Mouse (Mus musculus): ENCODE measurements around the gene Fmnl3. TPM values are rescaled to one million over a fixed set of nuclear protein-coding genes. Genes with fewer than 3 reads are reported as not detected.
A peak's percentile ranks its signal among the peaks of the same experiment; 100 is the strongest.

The Fmnl3 gene
- 28.6 and 28.8 TPM in 2 replicates for total RNA-seq (2012; rRNA removed)
- 23.5 and 24.2 TPM in 2 replicates for total RNA-seq (2014; rRNA removed)
- 49.3 and 50.6 TPM in 2 replicates for polyA plus RNA-seq (2012; ENCODE audit: insufficient read length, low read depth)

DNA sequence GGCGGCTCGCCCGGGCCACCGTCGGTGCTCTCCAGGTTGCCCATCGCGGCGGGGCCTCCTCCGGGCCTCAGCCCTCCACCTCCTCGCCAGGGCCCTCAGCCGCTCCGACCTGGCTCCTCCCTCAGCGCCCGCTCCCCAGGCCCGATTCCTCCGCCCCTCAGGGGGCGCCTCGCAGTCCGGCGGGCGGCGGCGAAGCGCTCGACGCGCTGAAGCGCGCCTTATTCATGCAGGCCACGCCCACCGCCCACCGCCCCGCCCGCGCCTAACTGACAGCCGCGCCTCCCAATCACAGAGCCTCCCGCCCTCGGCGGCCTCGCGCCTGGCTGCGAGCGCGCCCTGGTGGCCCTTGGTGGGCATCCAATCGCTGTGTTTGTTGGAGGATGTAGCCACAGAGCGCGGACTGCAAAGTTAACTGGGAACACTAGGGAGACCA lies at the start of gene Fmnl3:
Gene Fmnl3 (minus strand): TSS at position 224 of the 433 bp plus-strand sequence.
- Histone ChIP-seq H3K9me3 (replicated peaks; ENCODE audit: low read length) (no peaks in the 10 kb centered on the region), H3K9ac (ENCODE audit: insufficient read depth, low read depth) (peak within 1 kb of the TSS; percentile 93), H3K36me3 (replicated peaks in 1 of 2; ENCODE audit: control insufficient read depth in 1 of 2, insufficient read depth in 1 of 2, low read length in 1 of 2) (peaks cover 0 to 2% of the 10 kb centered on the region in 2 experiments), H3K4me2 (ENCODE audit: insufficient read depth, low read depth, poor library complexity, severe bottlenecking) (peak within 1 kb of the TSS; percentile 83), H3K79me2 (replicated peaks; ENCODE audit: control insufficient read depth, extremely low read depth, insufficient read depth, poor library complexity, severe bottlenecking) (peaks cover 32% of the 10 kb centered on the region), H3K27ac (ENCODE audit: insufficient read depth, low read depth) (peak within 1 kb of the TSS; percentile 34; the same call in 1 of the 2 replicates), H3K4me1 (ENCODE audit: control insufficient read depth in 1 of 2, insufficient read depth in 2 of 2) (peaks cover 3 to 44% of the 10 kb centered on the region in 2 experiments; a peak in 3 of 4 replicates), H3K4me3 (replicated peaks in 1 of 3; ENCODE audit: low read depth in 2 of 3, low read length in 2 of 3, poor library complexity in 1 of 3) (peak within 1 kb of the TSS; percentile 59 to 84 (median 77)), H3K27me3 (replicated peaks) (peaks cover 8% of the 10 kb centered on the region)
- dilution Hi-C loops (cut with MboI; ENCODE audit: extremely low pct_ligation_motif_present, extremely low pct_unique_long_range_greater_than_20kb, low sequenced_read_pairs) (no loop called here), in situ Hi-C loops (cut with MboI; ENCODE audit: low pct_ligation_motif_present, low pct_unique_long_range_greater_than_20kb, low sequenced_read_pairs) (loop anchor here (10.0 kb wide), 1 partner anchor 55 kb away; no protein-coding TSS in a partner anchor)
- peak; percentile 95 for DNase-seq (ENCODE audit: extremely low read depth)
- TF ChIP-seq USF2 (conservative IDR thresholded peaks at IDR 0.05; ENCODE audit: low read depth, low read length) (no peak), E2F4 (IDR thresholded peaks at IDR 0.05; ENCODE audit: insufficient replicate concordance, low read depth, low read length) (0 out of 2 replicates have a peak, but pooled peaks have one; percentile 47), RCOR1 (conservative IDR thresholded peaks at IDR 0.05; ENCODE audit: low read depth, low read length) (0 out of 2 replicates have a peak, but pooled peaks have one; percentile 83), PAX5 (IDR thresholded peaks at IDR 0.05; ENCODE audit: low read length) (no peak), JUN (IDR thresholded peaks at IDR 0.05; ENCODE audit: insufficient read depth, low read depth, low read length) (no peak), ETS1 (conservative IDR thresholded peaks at IDR 0.05; ENCODE audit: low read depth, low read length) (no peak; the same call in 1 of the 2 replicates), IRF4 (IDR thresholded peaks at IDR 0.05; ENCODE audit: low read depth, low read length) (peak; percentile 72), TBP (conservative IDR thresholded peaks at IDR 0.05; ENCODE audit: low read depth, low read length) (no peak), SMC3 (IDR thresholded peaks at IDR 0.05; ENCODE audit: low read depth, low read length) (peak; percentile 100), ZKSCAN1 (IDR thresholded peaks at IDR 0.05; ENCODE audit: borderline replicate concordance, low read depth, low read length) (no peak), ZMIZ1 (IDR thresholded peaks at IDR 0.05; ENCODE audit: low read depth, low read length) (peak; percentile 80), KAT2A (IDR thresholded peaks at IDR 0.05; ENCODE audit: insufficient replicate concordance, low read length) (0 out of 2 replicates have a peak, but pooled peaks have one; percentile 61), MEF2A (IDR thresholded peaks at IDR 0.05; ENCODE audit: borderline replicate concordance, low read depth, low read length) (peak; percentile 88), HCFC1 (IDR thresholded peaks at IDR 0.05; ENCODE audit: low read depth, low read length) (0 out of 2 replicates have a peak, but pooled peaks have one; percentile 48), CHD1 (IDR thresholded peaks at IDR 0.05; ENCODE audit: low read depth, low read length) (0 out of 2 replicates have a peak, but pooled peaks have one; percentile 45), ZC3H11A (IDR thresholded peaks at IDR 0.05; ENCODE audit: low read depth, low read length) (peak; percentile 96), BHLHE40 (IDR thresholded peaks at IDR 0.05; ENCODE audit: low read depth, low read length) (peak; percentile 27; the same call in 1 of the 2 replicates), MAX (IDR thresholded peaks at IDR 0.05; ENCODE audit: low read length) (peak; percentile 90), RAD21 (IDR thresholded peaks at IDR 0.05; ENCODE audit: low read depth, low read length) (peak; percentile 96), USF1 (IDR thresholded peaks at IDR 0.05; ENCODE audit: low read depth, low read length) (no peak), NRF1 (IDR thresholded peaks at IDR 0.05; ENCODE audit: low read depth, low read length) (peak; percentile 52; the same call in 1 of the 2 replicates), POLR2A (IDR thresholded peaks at IDR 0.05; ENCODE audit: low read depth, low read length) (peak; percentile 60; the same call in 1 of the 2 replicates), JUND (conservative IDR thresholded peaks at IDR 0.05; ENCODE audit: low read depth, low read length) (no peak), NELFE (IDR thresholded peaks at IDR 0.05; ENCODE audit: low read depth, low read length) (peak; percentile 57; the same call in 1 of the 2 replicates), POLR2AphosphoS2 (IDR thresholded peaks at IDR 0.05; ENCODE audit: low read depth, low read length) (no peak), UBTF (IDR thresholded peaks at IDR 0.05; ENCODE audit: low read depth, low read length) (peak; percentile 90), GABPA (IDR thresholded peaks at IDR 0.05; ENCODE audit: insufficient replicate concordance, low read depth, low read length) (no peak), ELF1 (IDR thresholded peaks at IDR 0.05; ENCODE audit: low read depth, low read length) (peak; percentile 35; the same call in 1 of the 2 replicates), CHD2 (IDR thresholded peaks at IDR 0.05; ENCODE audit: low read length) (peak; percentile 92), ZNF384 (IDR thresholded peaks at IDR 0.05; ENCODE audit: low read depth, low read length) (no peak; the same call in 1 of the 2 replicates), MAZ (IDR thresholded peaks at IDR 0.05; ENCODE audit: low read depth, low read length) (no peak; the same call in none of the 2 replicates), SIN3A (IDR thresholded peaks at IDR 0.05; ENCODE audit: low read length) (peak; percentile 68; the same call in 1 of the 2 replicates), MYC (IDR thresholded peaks at IDR 0.05; ENCODE audit: low read depth, low read length) (0 out of 2 replicates have a peak, but pooled peaks have one; percentile 63), CTCF (conservative IDR thresholded peaks at IDR 0.05 in 1 of 2, IDR thresholded peaks at IDR 0.05 in 1 of 2; ENCODE audit: low read depth in 2 of 2, low read length in 2 of 2) (peak in 1 of 2 experiments; percentile 99; a peak in 3 of 4 replicates), TCF12 (IDR thresholded peaks at IDR 0.05; ENCODE audit: low read depth, low read length) (no peak; the same call in none of the 2 replicates), MXI1 (IDR thresholded peaks at IDR 0.05; ENCODE audit: low read depth, low read length) (peak; percentile 61), EP300 (IDR thresholded peaks at IDR 0.05; ENCODE audit: low read length) (no peak), MAFK (IDR thresholded peaks at IDR 0.05; ENCODE audit: insufficient replicate concordance, low read length) (no peak)
